Mouse (Mus musculus) limb, embryonic 14.5 days (tissue): ENCODE results near the gene Gm20806. TPM values are rescaled to one million over a fixed set of nuclear protein-coding genes. Genes with fewer than 3 reads are reported as not detected.
"Not testable (repeated sequence)": the region's sequence is repeated elsewhere in the genome, so short reads cannot be mapped to it uniquely, and the experiment has no call there.

Experiments
- ATAC-seq: fragments of 200-750 bp; cut with Nextera tagmentation; 2 replicates; pipeline ENCODE4 v1.8.0; 2017; ENCODE audit warnings: low read depth, moderate number of reproducible peaks, moderate TSS enrichment; ENCODE audit not compliant: low FRiP score
- DNase-seq: peaks from one replicate; pipeline ENCODE4 v3.0.0-alpha.2; 2015; ENCODE audit warnings: low spot score
- H3K27ac ChIP-seq: fragments of 300-500 bp; sonication (generic); replicated peaks from 2 replicates; pipeline ENCODE4 v1.5.1; 2014; ENCODE audit warnings: low read depth, mild to moderate bottlenecking, low read length, moderate library complexity, mixed read lengths
- H3K27me3 ChIP-seq: fragments of 300-500 bp; sonication (generic); 2 replicates; pipeline ENCODE4 v1.6.1; 2014; ENCODE audit warnings: low read length, mixed read lengths; ENCODE audit not compliant: control insufficient read depth, insufficient read depth
- H3K36me3 ChIP-seq: fragments of 300-500 bp; sonication (generic); 2 replicates; pipeline ENCODE4 v1.6.1; 2014; ENCODE audit warnings: mild to moderate bottlenecking, low read length, moderate library complexity, mixed read lengths; ENCODE audit not compliant: control insufficient read depth, insufficient read depth
- H3K4me1 ChIP-seq: fragments of 300-500 bp; sonication (generic); 2 replicates; pipeline ENCODE4 v1.6.1; 2014; ENCODE audit warnings: antibody characterized with exemption, low read length, mixed read lengths; ENCODE audit not compliant: control insufficient read depth, insufficient read depth
- H3K4me2 ChIP-seq: fragments of 300-500 bp; sonication (generic); replicated peaks from 2 replicates; pipeline ENCODE4 v1.6.1; 2014; ENCODE audit warnings: low read depth, mild to moderate bottlenecking, low read length, moderate library complexity; ENCODE audit not compliant: severe bottlenecking
- H3K4me3 ChIP-seq: fragments of 300-500 bp; sonication (generic); replicated peaks from 2 replicates; pipeline ENCODE4 v1.5.1; 2014; ENCODE audit warnings: low read length
- H3K9ac ChIP-seq: fragments of 300-500 bp; sonication (generic); 2 replicates; pipeline ENCODE4 v1.6.1; 2014; ENCODE audit warnings: mild to moderate bottlenecking, low read depth, low read length, moderate library complexity; ENCODE audit not compliant: severe bottlenecking
- H3K9me3 ChIP-seq: fragments of 300-500 bp; sonication (generic); 2 replicates; pipeline ENCODE4 v1.6.1; 2016; ENCODE audit warnings: low read length; ENCODE audit not compliant: control insufficient read depth
- WGBS: fragments of 180-500 bp; shearing (Covaris S2); extraction: QIAGEN DNeasy Blood & Tissue Kit; methylation state at CpG from one replicate; pipeline ENCODE4 v1.1.7; 2014; 5-methylcytosine and 5-hydroxymethylcytosine counted together
- polyA plus RNA-seq, 2 experiments: library from polyadenylated mRNA; depleted of rRNA in 1 of 2; stranded (reverse) in 1 of 2; unstranded in 1 of 2; fragments of >200 nt; fragmentation: Nextera tagmentation in 1 of 2; extraction: Ambion mirVana in 1 of 2; gene quantifications; 2 replicates each; pipeline versions ENCODE4 v1.2.1 to v1.2.3; 2012 to 2014

The Gm20806 gene
- polyA plus RNA-seq (2012; rRNA removed) (not detected in 2 replicates), polyA plus RNA-seq (2014; fragmentation: Nextera tagmentation; extraction: Ambion mirVana) (not detected in 2 replicates)

GRCm38 (mm10) chrY:78837956-78838355, at the start of gene Gm20806:
Gene Gm20806, minus strand, starts transcription at chrY:78838056.
- WGBS, result no CpG with 5 or more reads among the region's 4 CpGs
- DNase-seq, H3K4me2 ChIP-seq, ATAC-seq, H3K9me3 ChIP-seq, H3K4me3 ChIP-seq, H3K36me3 ChIP-seq, H3K27ac ChIP-seq, H3K27me3 ChIP-seq, H3K4me1 ChIP-seq, H3K9ac ChIP-seq: not testable (repeated sequence)
